Mouse (Mus musculus) layer of hippocampus, postnatal 25 days (tissue): Measurements from ENCODE around the gene Serpina1e. TPM values are rescaled to one million over a fixed set of nuclear protein-coding genes. Genes with fewer than 3 reads are reported as not detected.

Source experiments
- DNase-seq, 2 experiments: peaks; one replicate each; pipeline ENCODE4 v3.0.0; 2022; ENCODE audit warnings: mixed read lengths in 2 of 2, low spot score in 1 of 2; ENCODE audit errors: extremely low spot score in 1 of 2
- total RNA-seq, 2 experiments: library from RNA; stranded (reverse); gene quantifications; 2 replicates each; pipeline ENCODE4 v1.2.3; 2021

The Serpina1e gene
- not detected for total RNA-seq

GRCm38 (mm10) chr12:103958798-103959197 is at the start of gene Serpina1e:
TSS of gene Serpina1e (minus strand) at chr12:103958975.
- no peak for DNase-seq

GRCm38 (mm10) chr12:104004689-104005088 is 45.9 kb upstream of the Serpina1e start:
- DNase-seq, result no peak

GRCm38 (mm10) chr12:104003238-104003612 is 44.5 kb upstream of the Serpina1e start:
- no peak for DNase-seq

GRCm38 (mm10) chr12:104002569-104003237 is 43.9 kb upstream of the Serpina1e start:
- DNase-seq, result no peak

GRCm38 (mm10) chr12:104000594-104000993 is 41.8 kb upstream of the Serpina1e start:
- no peak for DNase-seq

- DNase-seq, result no peak
Observed at GRCm38 (mm10) chr12:103999611-104000010, 40.8 kb upstream of the Serpina1e start.

- DNase-seq, result no peak
Observed at GRCm38 (mm10) chr12:103996513-103996912, 37.7 kb upstream of the Serpina1e start.

- peak; percentile 74 to 90 for DNase-seq
Observed at GRCm38 (mm10) chr12:103995292-103996072, 36.7 kb upstream of the Serpina1e start.

- no peak for DNase-seq
Observed at GRCm38 (mm10) chr12:103992945-103993344, 34.2 kb upstream of the Serpina1e start.

GRCm38 (mm10) chr12:103989857-103990256 is 31.1 kb upstream of the Serpina1e start, which contains the start of gene Serpina11:
TSS of gene Serpina11 (minus strand) at chr12:103989957.
- no peak for DNase-seq

- DNase-seq, result no peak
Observed at GRCm38 (mm10) chr12:103989514-103989767, 30.7 kb upstream of the Serpina1e start.

GRCm38 (mm10) chr12:103988754-103989513 is 30.2 kb upstream of the Serpina1e start:
- DNase-seq, result no peak

- no peak for DNase-seq
Observed at GRCm38 (mm10) chr12:103985868-103986267, 27.1 kb upstream of the Serpina1e start.

GRCm38 (mm10) chr12:103984935-103985334 is 26.2 kb upstream of the Serpina1e start:
- DNase-seq, result peak in 1 of 2 experiments; percentile 84

- DNase-seq, result no peak
Observed at GRCm38 (mm10) chr12:103981646-103982360, 23.0 kb upstream of the Serpina1e start.

GRCm38 (mm10) chr12:103978294-103978693 is 19.5 kb upstream of the Serpina1e start:
- DNase-seq, result no peak

- DNase-seq, result no peak
Observed at GRCm38 (mm10) chr12:103977846-103978245, 19.1 kb upstream of the Serpina1e start.

GRCm38 (mm10) chr12:103977060-103977459 is 18.3 kb upstream of the Serpina1e start:
- no peak for DNase-seq

GRCm38 (mm10) chr12:103971080-103971479 is 12.3 kb upstream of the Serpina1e start:
- no peak for DNase-seq

- no peak for DNase-seq
Observed at GRCm38 (mm10) chr12:103969577-103970116, 10.9 kb upstream of the Serpina1e start.
